Mouse (Mus musculus): ENCODE data around the gene Clca4b. TPM values are rescaled to one million over a fixed set of nuclear protein-coding genes. Genes with fewer than 3 reads are reported as not detected.
"Not testable (repeated sequence)": the region's sequence is repeated elsewhere in the genome, so short reads cannot be mapped to it uniquely, and the experiment has no call there.

Gene Clca4b
- total RNA-seq (2021): not detected
- polyA plus RNA-seq (2012; rRNA removed): not detected in 2 replicates
- long read RNA-seq: 0 reads

- DNase-seq: no peak
These were observed at the start of gene Clca4b for GRCm38 (mm10) chr3:144932335-144932734. Gene Clca4b, minus strand, starts transcription at chr3:144932529.

- peak; percentile 67 for DNase-seq
These were observed 48.2 kb upstream of the Clca4b start for GRCm38 (mm10) chr3:144980551-144980950.

GRCm38 (mm10) chr3:144977631-144978030, 45.3 kb upstream of the Clca4b start:
- no peak for DNase-seq

GRCm38 (mm10) chr3:144976091-144976490, 43.8 kb upstream of the Clca4b start:
- no peak for DNase-seq

GRCm38 (mm10) chr3:144974945-144975344, 42.6 kb upstream of the Clca4b start, which contains the start of gene Clca4a:
Gene Clca4a, minus strand, starts transcription at chr3:144975045.
- DNase-seq: no peak

GRCm38 (mm10) chr3:144971553-144972270, 39.4 kb upstream of the Clca4b start:
- DNase-seq: peak; percentile 44

- DNase-seq: no peak
These were observed 37.4 kb upstream of the Clca4b start for GRCm38 (mm10) chr3:144969755-144970154.

- no peak for DNase-seq
These were observed 33.7 kb upstream of the Clca4b start for GRCm38 (mm10) chr3:144966074-144966473.

GRCm38 (mm10) chr3:144950829-144951228, 18.5 kb upstream of the Clca4b start:
- no peak for DNase-seq

GRCm38 (mm10) chr3:144947376-144947775, 15.0 kb upstream of the Clca4b start:
- not testable (repeated sequence) for DNase-seq

GRCm38 (mm10) chr3:144933625-144934024, 1.3 kb upstream of the Clca4b start:
- not testable (repeated sequence) for DNase-seq

- DNase-seq: no peak
These were observed 722 bp upstream of the Clca4b start for GRCm38 (mm10) chr3:144933011-144933491.

- DNase-seq: no peak
These were observed 18.3 kb downstream of the Clca4b start for GRCm38 (mm10) chr3:144914014-144914413.

- no peak for DNase-seq
These were observed 35.2 kb downstream of the Clca4b start for GRCm38 (mm10) chr3:144897042-144897678.

GRCm38 (mm10) chr3:144890246-144890758, 42.0 kb downstream of the Clca4b start:
- no peak for DNase-seq

GRCm38 (mm10) chr3:144886957-144887356, 45.4 kb downstream of the Clca4b start:
- peak; percentile 3 for DNase-seq

- DNase-seq: not testable (repeated sequence)
These were observed 60.3 kb downstream of the Clca4b start for GRCm38 (mm10) chr3:144872012-144872411.

Other genes starting within 250 kb of the Clca4b start
- gene Sh3glb1, start 212.2 kb downstream of the Clca4b start, total RNA-seq (2021): 100 to 1,000 TPM; 168 to 210 TPM
- gene Sh3glb1, start 212.2 kb downstream of the Clca4b start, polyA plus RNA-seq (2012; rRNA removed): 14.2 and 16.3 TPM in 2 replicates
- 1 to 10 TPM; 1.6 to 5.2 TPM for gene Clca3a1, start 171.6 kb downstream of the Clca4b start, total RNA-seq (2021)
- 0.65 and 1.1 TPM in 2 replicates for gene Clca3a1, start 171.6 kb downstream of the Clca4b start, polyA plus RNA-seq (2012; rRNA removed)
- not detected for gene Clca3a2, start 113.0 kb downstream of the Clca4b start, total RNA-seq (2021)
- gene Clca3a2, start 113.0 kb downstream of the Clca4b start, polyA plus RNA-seq (2012; rRNA removed): 0.03 TPM in 1 of 2 replicates, not detected in the other
- not detected for gene Clca3b, start 83.2 kb downstream of the Clca4b start, total RNA-seq (2021)
- gene Clca3b, start 83.2 kb downstream of the Clca4b start, polyA plus RNA-seq (2012; rRNA removed): not detected in 2 replicates
- gene Clca4a, start 42.5 kb upstream of the Clca4b start, total RNA-seq (2021): not detected
- not detected in 2 replicates for gene Clca4a, start 42.5 kb upstream of the Clca4b start, polyA plus RNA-seq (2012; rRNA removed)
- gene Clca1, start 100.2 kb upstream of the Clca4b start, total RNA-seq (2021): not detected
- gene Clca1, start 100.2 kb upstream of the Clca4b start, polyA plus RNA-seq (2012; rRNA removed): 0.02 TPM in 1 of 2 replicates, not detected in the other
- gene Clca2, start 166.9 kb upstream of the Clca4b start, total RNA-seq (2021): not detected
- 0.12 and 0.17 TPM in 2 replicates for gene Clca2, start 166.9 kb upstream of the Clca4b start, polyA plus RNA-seq (2012; rRNA removed)
- gene Odf2l, start 186.1 kb upstream of the Clca4b start, total RNA-seq (2021): 10 to 100 TPM; 17.0 to 18.2 TPM
- gene Odf2l, start 186.1 kb upstream of the Clca4b start, polyA plus RNA-seq (2012; rRNA removed): 1.2 and 2.0 TPM in 2 replicates